Mouse (Mus musculus) CH12F3 (cell line): Measurements from ENCODE around the gene Fam83e.

Source experiments
- in situ Hi-C: fragments of 300-500 bp; cut with MboI; formaldehyde crosslinking; loops from 2 replicates; pipeline ENCODE4 v1.14.3; 2020; ENCODE audit warnings: low sequenced_read_pairs

Fam83e gene

GRCm38 (mm10) chr7:45713881-45714520 lies 7.0 kb upstream of the Fam83e start:
- in situ Hi-C loops: no loop called here

GRCm38 (mm10) chr7:45714630-45715089 lies 6.4 kb upstream of the Fam83e start:
- in situ Hi-C loops: no loop called here

GRCm38 (mm10) chr7:45715090-45715708 lies 5.8 kb upstream of the Fam83e start, which contains the start of gene Rpl18:
Gene Rpl18 (plus strand): TSS chr7:45715457.
- in situ Hi-C loops: no loop called here

- in situ Hi-C loops: no loop called here
Measured at GRCm38 (mm10) chr7:45715741-45716459, 5.1 kb upstream of the Fam83e start.

- in situ Hi-C loops: no loop called here
Measured at GRCm38 (mm10) chr7:45716460-45716857, 4.6 kb upstream of the Fam83e start.

- in situ Hi-C loops: no loop called here
Measured at GRCm38 (mm10) chr7:45716952-45717917, 3.8 kb upstream of the Fam83e start.

- in situ Hi-C loops: no loop called here
Measured at GRCm38 (mm10) chr7:45717918-45718297, 3.1 kb upstream of the Fam83e start, which contains the start of gene Sphk2. Gene Sphk2 (minus strand): TSS chr7:45718002.

- in situ Hi-C loops: no loop called here
Measured at GRCm38 (mm10) chr7:45718331-45718730, 2.7 kb upstream of the Fam83e start.

GRCm38 (mm10) chr7:45719180-45719579 lies 1.8 kb upstream of the Fam83e start:
- in situ Hi-C loops: no loop called here

GRCm38 (mm10) chr7:45719738-45720412 lies 1.1 kb upstream of the Fam83e start:
- in situ Hi-C loops: no loop called here

GRCm38 (mm10) chr7:45721234-45721571 lies 191 bp downstream of the Fam83e start:
- in situ Hi-C loops: no loop called here

GRCm38 (mm10) chr7:45721642-45722347 lies 783 bp downstream of the Fam83e start:
- in situ Hi-C loops: no loop called here

GRCm38 (mm10) chr7:45722348-45722713 lies 1.3 kb downstream of the Fam83e start:
- in situ Hi-C loops: no loop called here

- in situ Hi-C loops: no loop called here
Measured at GRCm38 (mm10) chr7:45723301-45723700, 2.3 kb downstream of the Fam83e start.

- in situ Hi-C loops: no loop called here
Measured at GRCm38 (mm10) chr7:45723781-45724180, 2.8 kb downstream of the Fam83e start.

- in situ Hi-C loops: no loop called here
Measured at GRCm38 (mm10) chr7:45725151-45725550, 4.1 kb downstream of the Fam83e start.

- in situ Hi-C loops: no loop called here
Measured at GRCm38 (mm10) chr7:45725713-45726112, 4.7 kb downstream of the Fam83e start, which contains the start of gene Spaca4. Gene Spaca4 (minus strand): TSS chr7:45725813.

- in situ Hi-C loops: no loop called here
Measured at GRCm38 (mm10) chr7:45726419-45726818, 5.4 kb downstream of the Fam83e start.

GRCm38 (mm10) chr7:45727625-45728024 lies 6.6 kb downstream of the Fam83e start:
- in situ Hi-C loops: no loop called here
